Mouse (Mus musculus) CH12.LX (cell line): ENCODE measurements at regions not wholly inside any gene's neighbourhood (a gene's known extent, or its start where the extent isn't known, plus 50 kb on each side); places are given as distances from the start of the nearest gene placed in this dataset.

Experiments
- DNase-seq: peaks from one replicate; pipeline ENCODE4 v3.0.0-alpha.2; 2013; ENCODE audit errors: extremely low read depth
- H3K27ac ChIP-seq: 2 replicates; pipeline ENCODE4 v1.5.1; 2012; ENCODE audit warnings: low read depth, mild to moderate bottlenecking, control low read depth, moderate library complexity; ENCODE audit not compliant: insufficient read depth
- H3K27me3 ChIP-seq: replicated peaks from 2 replicates; pipeline ENCODE3; 2012; ENCODE audit warnings: inconsistent platforms
- H3K36me3 ChIP-seq, 2 experiments: replicated peaks in 1 of 2; 2 replicates each; pipeline versions ENCODE3 to v1.6.1; 2012; ENCODE audit warnings: inconsistent platforms in 1 of 2, low read length in 1 of 2, mild to moderate bottlenecking in 1 of 2, mixed read lengths in 1 of 2, moderate library complexity in 1 of 2; ENCODE audit not compliant: control insufficient read depth in 1 of 2, insufficient read depth in 1 of 2
- H3K4me1 ChIP-seq, 2 experiments: 2 replicates each; pipeline ENCODE4 v1.6.1; 2012; ENCODE audit warnings: inconsistent platforms in 1 of 2, moderate library complexity in 1 of 2; ENCODE audit not compliant: insufficient read depth in 2 of 2, control insufficient read depth in 1 of 2
- H3K4me2 ChIP-seq: 2 replicates; pipeline ENCODE4 v1.6.1; 2012; ENCODE audit warnings: low read depth, mild to moderate bottlenecking, control low read depth; ENCODE audit not compliant: poor library complexity, insufficient read depth, severe bottlenecking
- H3K4me3 ChIP-seq, 3 experiments: fragments of 150-350 bp in 1 of 3; sonication (generic) in 1 of 3; replicated peaks in 1 of 3; 2 replicates each; pipeline versions ENCODE3 to v1.5.1; 2011 to 2012; ENCODE audit warnings: low read depth in 2 of 3, low read length in 2 of 3, mild to moderate bottlenecking in 2 of 3, moderate library complexity in 2 of 3, control low read depth in 1 of 3, improper control_type of control experiment in 1 of 3, inconsistent platforms in 1 of 3, mixed read lengths in 1 of 3; ENCODE audit not compliant: poor library complexity in 1 of 3
- H3K79me2 ChIP-seq: replicated peaks from 2 replicates; pipeline ENCODE4 v1.6.1; 2012; ENCODE audit warnings: mild to moderate bottlenecking, moderate library complexity; ENCODE audit not compliant: control insufficient read depth, poor library complexity, insufficient read depth, severe bottlenecking; ENCODE audit errors: extremely low read depth
- H3K9ac ChIP-seq: 2 replicates; pipeline ENCODE4 v1.6.1; 2012; ENCODE audit warnings: low read depth, mild to moderate bottlenecking, control low read depth, moderate library complexity; ENCODE audit not compliant: insufficient read depth
- H3K9me3 ChIP-seq: replicated peaks from 2 replicates; pipeline ENCODE3; 2012; ENCODE audit warnings: low read length, inconsistent platforms, mixed read lengths
- CTCF ChIP-seq, 2 experiments: IDR thresholded peaks in 1 of 2; conservative IDR thresholded peaks in 1 of 2; 2 replicates each; pipeline ENCODE4 v1.5.1; 2011 to 2012; ENCODE audit warnings: low read depth in 2 of 2, low read length in 2 of 2, improper control_type of control experiment in 1 of 2, inconsistent platforms in 1 of 2, mild to moderate bottlenecking in 1 of 2, moderate library complexity in 1 of 2
- HCFC1 ChIP-seq: IDR thresholded peaks from 2 replicates; pipeline ENCODE4 v1.6.1; 2012; ENCODE audit warnings: low read depth, mild to moderate bottlenecking, inconsistent platforms, low read length, improper control_type of control experiment
- IRF4 ChIP-seq: IDR thresholded peaks from 2 replicates; pipeline ENCODE4 v1.6.1; 2014; ENCODE audit warnings: low read depth, mild to moderate bottlenecking, inconsistent platforms, low read length, improper control_type of control experiment
- JUN ChIP-seq: IDR thresholded peaks from 2 replicates; pipeline ENCODE4 v1.6.1; 2011; ENCODE audit warnings: low read depth, mild to moderate bottlenecking, low read length, improper control_type of control experiment, moderate library complexity; ENCODE audit not compliant: insufficient read depth
- KAT2A ChIP-seq: IDR thresholded peaks from 2 replicates; pipeline ENCODE4 v1.6.1; 2012; ENCODE audit warnings: low read length, improper control_type of control experiment, inconsistent platforms; ENCODE audit not compliant: insufficient replicate concordance
- MEF2A ChIP-seq: IDR thresholded peaks from 2 replicates; pipeline ENCODE4 v1.6.1; 2014; ENCODE audit warnings: low read depth, mild to moderate bottlenecking, inconsistent platforms, low read length, improper control_type of control experiment, borderline replicate concordance
- MYC ChIP-seq: IDR thresholded peaks from 2 replicates; pipeline ENCODE4 v1.6.1; 2011; ENCODE audit warnings: low read depth, mild to moderate bottlenecking, improper control_type of control experiment, low read length
- POLR2A ChIP-seq: IDR thresholded peaks from 2 replicates; pipeline ENCODE4 v1.6.1; 2011; ENCODE audit warnings: low read depth, mild to moderate bottlenecking, improper control_type of control experiment, low read length
- POLR2AphosphoS2 ChIP-seq: IDR thresholded peaks from 2 replicates; pipeline ENCODE4 v1.6.1; 2011; ENCODE audit warnings: low read depth, low read length, improper control_type of control experiment
- RAD21 ChIP-seq: IDR thresholded peaks from 2 replicates; pipeline ENCODE4 v1.6.1; 2011; ENCODE audit warnings: low read depth, mild to moderate bottlenecking, low read length, improper control_type of control experiment, moderate library complexity
- RCOR1 ChIP-seq: conservative IDR thresholded peaks from 2 replicates; pipeline ENCODE4 v1.6.1; 2012; ENCODE audit warnings: low read depth, mild to moderate bottlenecking, inconsistent platforms, low read length, improper control_type of control experiment
- SMC3 ChIP-seq: IDR thresholded peaks from 2 replicates; pipeline ENCODE4 v1.6.1; 2011; ENCODE audit warnings: low read depth, low read length, improper control_type of control experiment
- TBP ChIP-seq: conservative IDR thresholded peaks from 2 replicates; pipeline ENCODE4 v1.6.1; 2011; ENCODE audit warnings: low read depth, low read length, improper control_type of control experiment
- USF1 ChIP-seq: IDR thresholded peaks from 2 replicates; pipeline ENCODE4 v1.6.1; 2014; ENCODE audit warnings: low read depth, mild to moderate bottlenecking, inconsistent platforms, low read length, improper control_type of control experiment
- USF2 ChIP-seq: conservative IDR thresholded peaks from 2 replicates; pipeline ENCODE4 v1.6.1; 2011; ENCODE audit warnings: low read depth, low read length, improper control_type of control experiment
- ZKSCAN1 ChIP-seq: IDR thresholded peaks from 2 replicates; pipeline ENCODE4 v1.6.1; 2012; ENCODE audit warnings: low read depth, inconsistent platforms, low read length, improper control_type of control experiment, borderline replicate concordance
- ZNF384 ChIP-seq: IDR thresholded peaks from 2 replicates; pipeline ENCODE4 v1.6.1; 2012; ENCODE audit warnings: low read depth, low read length, improper control_type of control experiment, inconsistent platforms
- dilution Hi-C: fragments of 300-500 bp; cut with MboI; formaldehyde crosslinking; loops from 2 replicates; pipeline ENCODE4 v1.14.3; 2020; ENCODE audit warnings: low sequenced_read_pairs; ENCODE audit not compliant: extremely low pct_unique_long_range_greater_than_20kb, extremely low pct_ligation_motif_present
- in situ Hi-C: fragments of 300-500 bp; cut with MboI; formaldehyde crosslinking; loops from 3 replicates; pipeline ENCODE4 v1.14.3; 2019; ENCODE audit warnings: low sequenced_read_pairs, low pct_ligation_motif_present, low pct_unique_long_range_greater_than_20kb, mixed read lengths

- in situ Hi-C loops = no loop called here
- H3K79me2 ChIP-seq = no peaks in the 10 kb centered on the region
- H3K9me3 ChIP-seq = no peaks in the 10 kb centered on the region
- H3K36me3 ChIP-seq = no peaks in the 10 kb centered on the region
- no peak overlapping the region for H3K9ac ChIP-seq
- no peak for DNase-seq
- H3K4me2 ChIP-seq = no peak overlapping the region
- TF ChIP-seq ZKSCAN1 = no peak
- no peak for TF ChIP-seq JUN
- no peak for TF ChIP-seq MYC
- no peak for TF ChIP-seq RCOR1
- no peak for TF ChIP-seq POLR2A
- no peak for TF ChIP-seq KAT2A
- TF ChIP-seq POLR2AphosphoS2 = no peak
- TF ChIP-seq ZNF384 = no peak
- no peak for TF ChIP-seq SMC3
- TF ChIP-seq TBP = no peak
- no peak for TF ChIP-seq HCFC1
- dilution Hi-C loops = no loop called here
- no peak overlapping the region for H3K4me3 ChIP-seq
- H3K4me1 ChIP-seq = no peaks in the 10 kb centered on the region; a peak in 1 of 4 replicates
- no peak overlapping the region for H3K27ac ChIP-seq
- H3K27me3 ChIP-seq = no peaks in the 10 kb centered on the region
Measured at GRCm38 (mm10) chr19:28745534-28745933, 65.7 kb upstream of the Glis3 start.

GRCm38 (mm10) chr19:28751091-28751490 lies 71.2 kb upstream of the Glis3 start:
- Histone ChIP-seq H3K27ac (no peak overlapping the region), H3K9me3 (no peaks in the 10 kb centered on the region), H3K9ac (no peak overlapping the region), H3K4me2 (no peak overlapping the region), H3K4me3 (no peak overlapping the region), H3K36me3 (no peaks in the 10 kb centered on the region), H3K27me3 (no peaks in the 10 kb centered on the region), H3K4me1 (peaks cover 0 to 9% of the 10 kb centered on the region in 2 experiments; a peak in 2 of 4 replicates), H3K79me2 (no peaks in the 10 kb centered on the region)
- in situ Hi-C loops (no loop called here), dilution Hi-C loops (no loop called here)
- TF ChIP-seq POLR2AphosphoS2 (no peak), USF1 (no peak), ZNF384 (0 out of 2 replicates have a peak, but pooled peaks have one; percentile 1)
- DNase-seq = peak; percentile 18

DNA sequence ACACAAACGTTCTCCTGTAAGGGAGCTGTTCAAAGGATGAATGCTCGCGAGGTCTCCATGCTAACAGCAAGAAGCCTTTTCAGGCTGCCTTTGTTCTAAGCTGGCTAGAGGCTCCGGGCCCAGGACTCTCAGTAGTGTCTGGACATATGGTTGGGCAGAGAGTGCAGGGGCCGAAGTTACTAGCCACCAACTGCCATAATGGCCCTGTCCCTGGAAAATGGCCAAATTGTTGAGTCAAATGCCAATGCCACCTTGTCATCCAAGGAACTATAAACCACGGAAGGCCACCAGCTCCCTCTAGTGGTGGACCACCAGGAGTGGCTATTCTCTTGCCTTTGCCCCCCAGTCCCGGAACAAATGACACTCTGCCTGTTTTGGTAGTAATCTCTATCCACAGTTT lies 76.0 kb upstream of the Slc1a1 start:
- TF ChIP-seq RAD21 (peak; percentile 78), SMC3 (peak; percentile 60), MEF2A (no peak), USF2 (no peak), IRF4 (no peak), KAT2A (no peak), CTCF (conservative IDR thresholded peaks at IDR 0.05 in 1 of 2, IDR thresholded peaks at IDR 0.05 in 1 of 2; ENCODE audit: low read depth in 2 of 2, low read length in 2 of 2) (peak; percentile 83 to 91)
- Histone ChIP-seq H3K27ac (no peak overlapping the region), H3K79me2 (no peaks in the 10 kb centered on the region), H3K36me3 (no peaks in the 10 kb centered on the region), H3K4me2 (0 out of 2 replicates have a peak overlapping the region, but pooled peaks have one; percentile 16), H3K9ac (no peak overlapping the region), H3K4me1 (no peaks in the 10 kb centered on the region), H3K4me3 (no peak overlapping the region), H3K27me3 (no peaks in the 10 kb centered on the region), H3K9me3 (no peaks in the 10 kb centered on the region)
- dilution Hi-C loops (no loop called here), in situ Hi-C loops (no loop called here)
- peak; percentile 60 for DNase-seq
